ENCODE assay signal across 24 mouse cellular contexts in genomic region chr1:40942751-40943150, GRCm38 (mm10).
DNase-seq lines count a peak whose midpoint lies in the region; ATAC-seq and TF ChIP-seq lines count a peak whose summit lies in the region.
"Had no signal": no experiment of that assay in that cellular context is flagged by ENCODE, and none has a peak within 500 bp of the region (broad histone marks: within the 10 kb centered on the region; RNA-seq: fewer than 3 reads in every experiment).

No protein-coding gene starts in this region.

- H3K4me3 ChIP-seq in forebrain, embryonic 12.5 days (replicated peaks) = no peak overlapping the region
- no peak overlapping the region for H3K4me3 ChIP-seq in forebrain, embryonic 16.5 days (replicated peaks; ENCODE audit: low read length)
- H3K4me3 ChIP-seq in hindbrain, embryonic 12.5 days = no peak overlapping the region
- H3K4me3 ChIP-seq in hindbrain, postnatal 0 days (ENCODE audit: low read length) = no peak overlapping the region
- H3K4me3 ChIP-seq in midbrain, embryonic 13.5 days (replicated peaks) = no peak overlapping the region
- H3K4me3 ChIP-seq in midbrain, embryonic 10.5 days = no peak overlapping the region
- no peak overlapping the region for H3K4me3 ChIP-seq in midbrain, embryonic 16.5 days (ENCODE audit: low read depth, low read length)
- H3K4me3 ChIP-seq: embryonic facial prominence, embryonic 15.5 days; erythroblast, embryonic 14.5 days; forebrain, embryonic 10.5 days; heart, embryonic 13.5 days had no signal

- DNase-seq in hindbrain, postnatal 0 days (ENCODE audit: low spot score) = no peak
- DNase-seq in midbrain, embryonic 10.5 days (ENCODE audit: low spot score) = no peak
- no peak for DNase-seq in spleen, postnatal 14 days (ENCODE audit: low spot score in 2 of 2)
- DNase-seq: adrenal gland, adult 8-10 months; adrenal gland, postnatal 36 days; B cell, adult 2 months; cerebellum, adult 11 months; cerebellum, adult 8-10 months; cerebellum, postnatal 14 days; embryo, embryonic 11 days; gastrocnemius, postnatal 14 days; heart, postnatal 36 days had no signal

- peaks cover 3% of the 10 kb centered on the region; the same call in 1 of the 2 replicates for H3K4me1 ChIP-seq in forebrain, embryonic 12.5 days
- H3K4me1 ChIP-seq in forebrain, embryonic 16.5 days (replicated peaks; ENCODE audit: control insufficient read depth, insufficient read depth, low read length) = 0 out of 2 replicates have a peak, but pooled peaks cover 2% of the 10 kb centered on the region
- H3K4me1 ChIP-seq in hindbrain, embryonic 12.5 days = no peaks in the 10 kb centered on the region
- no peaks in the 10 kb centered on the region for H3K4me1 ChIP-seq in hindbrain, postnatal 0 days (ENCODE audit: insufficient read depth, low read length)
- peaks cover 12% of the 10 kb centered on the region for H3K4me1 ChIP-seq in midbrain, embryonic 13.5 days (replicated peaks)
- H3K4me1 ChIP-seq in midbrain, embryonic 10.5 days = no peaks in the 10 kb centered on the region
- peaks cover 5% of the 10 kb centered on the region; the same call in 1 of the 2 replicates for H3K4me1 ChIP-seq in midbrain, embryonic 16.5 days (ENCODE audit: control insufficient read depth, insufficient read depth, low read length)
- H3K4me1 ChIP-seq: embryonic facial prominence, embryonic 15.5 days; heart, embryonic 13.5 days had no signal

- H3K36me3 ChIP-seq in forebrain, embryonic 12.5 days (replicated peaks) = no peaks in the 10 kb centered on the region
- H3K36me3 ChIP-seq in forebrain, embryonic 16.5 days (ENCODE audit: control insufficient read depth, insufficient read depth) = no peaks in the 10 kb centered on the region
- H3K36me3 ChIP-seq in hindbrain, embryonic 12.5 days = no peaks in the 10 kb centered on the region
- H3K36me3 ChIP-seq in hindbrain, postnatal 0 days (ENCODE audit: insufficient read depth, low read length) = no peaks in the 10 kb centered on the region
- no peaks in the 10 kb centered on the region for H3K36me3 ChIP-seq in midbrain, embryonic 13.5 days
- no peaks in the 10 kb centered on the region for H3K36me3 ChIP-seq in midbrain, embryonic 10.5 days
- H3K36me3 ChIP-seq in midbrain, embryonic 16.5 days (ENCODE audit: control insufficient read depth, insufficient read depth, low read length) = no peaks in the 10 kb centered on the region
- H3K36me3 ChIP-seq: embryonic facial prominence, embryonic 15.5 days; forebrain, embryonic 10.5 days; G1E; heart, embryonic 13.5 days had no signal

- WGBS in forebrain, embryonic 12.5 days = 79% methylated on average over 14 of the region's 14 CpGs
- 80% methylated on average over 14 of the region's 14 CpGs for WGBS in forebrain, embryonic 16.5 days
- 88% methylated on average over 14 of the region's 14 CpGs for WGBS in hindbrain, embryonic 12.5 days
- WGBS in hindbrain, postnatal 0 days = 81% methylated on average over 14 of the region's 14 CpGs
- 84% methylated on average over 14 of the region's 14 CpGs for WGBS in midbrain, embryonic 13.5 days
- WGBS in midbrain, embryonic 10.5 days = 94% methylated on average over 14 of the region's 14 CpGs
- 74% methylated on average over 14 of the region's 14 CpGs for WGBS in midbrain, embryonic 16.5 days

- no peak overlapping the region for H3K4me2 ChIP-seq in forebrain, embryonic 12.5 days
- no peak overlapping the region for H3K4me2 ChIP-seq in forebrain, embryonic 16.5 days (ENCODE audit: low read length)
- no peak overlapping the region for H3K4me2 ChIP-seq in hindbrain, embryonic 12.5 days (replicated peaks)
- H3K4me2 ChIP-seq in hindbrain, postnatal 0 days (ENCODE audit: low read depth, low read length) = no peak overlapping the region
- H3K4me2 ChIP-seq in midbrain, embryonic 13.5 days (replicated peaks) = no peak overlapping the region
- peak overlapping the region; percentile 1; the same call in 1 of the 2 replicates for H3K4me2 ChIP-seq in midbrain, embryonic 16.5 days (ENCODE audit: low read length)
- H3K4me2 ChIP-seq: embryonic facial prominence, embryonic 15.5 days; heart, embryonic 13.5 days had no signal

- H3K27me3 ChIP-seq in forebrain, embryonic 12.5 days = no peaks in the 10 kb centered on the region
- no peaks in the 10 kb centered on the region for H3K27me3 ChIP-seq in forebrain, embryonic 16.5 days (replicated peaks; ENCODE audit: control insufficient read depth, insufficient read depth, low read length)
- no peaks in the 10 kb centered on the region for H3K27me3 ChIP-seq in hindbrain, embryonic 12.5 days
- H3K27me3 ChIP-seq in hindbrain, postnatal 0 days (ENCODE audit: insufficient read depth, low read length) = no peaks in the 10 kb centered on the region
- no peaks in the 10 kb centered on the region for H3K27me3 ChIP-seq in midbrain, embryonic 13.5 days
- no peaks in the 10 kb centered on the region for H3K27me3 ChIP-seq in midbrain, embryonic 10.5 days (ENCODE audit: low read depth, poor library complexity, severe bottlenecking)
- no peaks in the 10 kb centered on the region for H3K27me3 ChIP-seq in midbrain, embryonic 16.5 days (ENCODE audit: control insufficient read depth, insufficient read depth, low read depth, low read length)
- H3K27me3 ChIP-seq: embryonic facial prominence, embryonic 15.5 days; heart, embryonic 13.5 days had no signal

- H3K9me3 ChIP-seq in forebrain, embryonic 12.5 days = no peaks in the 10 kb centered on the region
- no peaks in the 10 kb centered on the region for H3K9me3 ChIP-seq in forebrain, embryonic 16.5 days (ENCODE audit: control insufficient read depth, low read length)
- H3K9me3 ChIP-seq in hindbrain, embryonic 12.5 days (replicated peaks) = no peaks in the 10 kb centered on the region
- no peaks in the 10 kb centered on the region for H3K9me3 ChIP-seq in hindbrain, postnatal 0 days (ENCODE audit: low read length)
- H3K9me3 ChIP-seq in midbrain, embryonic 13.5 days = no peaks in the 10 kb centered on the region
- no peaks in the 10 kb centered on the region for H3K9me3 ChIP-seq in midbrain, embryonic 10.5 days (replicated peaks)
- H3K9me3 ChIP-seq in midbrain, embryonic 16.5 days (replicated peaks; ENCODE audit: control insufficient read depth, low read length, poor library complexity, severe bottlenecking) = no peaks in the 10 kb centered on the region
- H3K9me3 ChIP-seq: embryonic facial prominence, embryonic 15.5 days; forebrain, embryonic 10.5 days; heart, embryonic 13.5 days had no signal

- H3K27ac ChIP-seq in forebrain, embryonic 12.5 days = 0 out of 2 replicates have a peak overlapping the region, but pooled peaks have one; percentile 8
- no peak overlapping the region for H3K27ac ChIP-seq in forebrain, embryonic 16.5 days (ENCODE audit: low read length)
- peak overlapping the region; percentile 48 for H3K27ac ChIP-seq in hindbrain, embryonic 12.5 days
- H3K27ac ChIP-seq in hindbrain, postnatal 0 days = no peak overlapping the region
- H3K27ac ChIP-seq in midbrain, embryonic 13.5 days = peak overlapping the region; percentile 59
- H3K27ac ChIP-seq in midbrain, embryonic 10.5 days (replicated peaks) = no peak overlapping the region
- peak overlapping the region; percentile 23; the same call in 1 of the 2 replicates for H3K27ac ChIP-seq in midbrain, embryonic 16.5 days (ENCODE audit: low read length)
- H3K27ac ChIP-seq: embryonic facial prominence, embryonic 15.5 days; forebrain, embryonic 10.5 days; heart, embryonic 13.5 days had no signal

- no peak for TF ChIP-seq CTCF in hindbrain, postnatal 0 days (IDR thresholded peaks at IDR 0.05; ENCODE audit: low read depth)

- ATAC-seq in forebrain, embryonic 12.5 days (ENCODE audit: low FRiP score) = no peak
- no peak for ATAC-seq in forebrain, embryonic 16.5 days
- ATAC-seq in hindbrain, embryonic 12.5 days (ENCODE audit: low FRiP score) = no peak
- ATAC-seq in hindbrain, postnatal 0 days = no peak
- no peak for ATAC-seq in midbrain, embryonic 13.5 days
- no peak for ATAC-seq in midbrain, embryonic 16.5 days
- ATAC-seq: CD4-positive, CD25-positive, alpha-beta regulatory T cell, adult 4 months; intestine, embryonic 16.5 days had no signal

- no peak overlapping the region for H3K9ac ChIP-seq in forebrain, embryonic 12.5 days
- no peak overlapping the region for H3K9ac ChIP-seq in forebrain, embryonic 16.5 days (replicated peaks; ENCODE audit: low read depth, low read length)
- H3K9ac ChIP-seq in hindbrain, embryonic 12.5 days = no peak overlapping the region
- H3K9ac ChIP-seq in hindbrain, postnatal 0 days (replicated peaks; ENCODE audit: low read length) = no peak overlapping the region
- no peak overlapping the region for H3K9ac ChIP-seq in midbrain, embryonic 13.5 days (replicated peaks)
- H3K9ac ChIP-seq in midbrain, embryonic 16.5 days (ENCODE audit: low read depth, low read length) = no peak overlapping the region
- H3K9ac ChIP-seq: embryonic facial prominence, embryonic 15.5 days; heart, embryonic 13.5 days had no signal

Comparison
In these comparisons a context has a peak if more than half of its experiments do, and no peak if none do; other contexts are left out.
1. H3K27ac ChIP-seq: peak in forebrain, embryonic 12.5 days (single experiment), hindbrain, embryonic 12.5 days (single experiment), midbrain, embryonic 13.5 days (single experiment) and midbrain, embryonic 16.5 days (single experiment); none in forebrain, embryonic 16.5 days (single experiment), hindbrain, postnatal 0 days (single experiment) and midbrain, embryonic 10.5 days (single experiment).